Mouse (Mus musculus) midbrain, embryonic 11.5 days (tissue): ENCODE results near the gene 4933411K16Rik. TPM values are rescaled to one million over a fixed set of nuclear protein-coding genes. Genes with fewer than 3 reads are reported as not detected.

Source experiments
- ATAC-seq: fragments of 200-750 bp; cut with Nextera tagmentation; 2 replicates; pipeline ENCODE4 v1.8.0; 2017; ENCODE audit warnings: moderate TSS enrichment, moderate library complexity; ENCODE audit not compliant: low FRiP score
- DNase-seq: peaks from one replicate; pipeline ENCODE4 v3.0.0; 2015; ENCODE audit warnings: low spot score; ENCODE audit errors: missing footprints
- H3K27ac ChIP-seq: fragments of 300-500 bp; sonication (generic); 2 replicates; pipeline ENCODE4 v1.5.1; 2014; ENCODE audit warnings: low read depth, low read length
- H3K27me3 ChIP-seq: fragments of 300-500 bp; sonication (generic); 2 replicates; pipeline ENCODE4 v1.6.1; 2014; ENCODE audit warnings: mild to moderate bottlenecking, low read length, moderate library complexity, mixed read lengths; ENCODE audit not compliant: control insufficient read depth, insufficient read depth
- H3K36me3 ChIP-seq: fragments of 300-500 bp; sonication (generic); 2 replicates; pipeline ENCODE4 v1.6.1; 2014; ENCODE audit warnings: mild to moderate bottlenecking, low read length, moderate library complexity, mixed read lengths; ENCODE audit not compliant: control insufficient read depth, insufficient read depth
- H3K4me1 ChIP-seq: fragments of 300-500 bp; sonication (generic); 2 replicates; pipeline ENCODE4 v1.6.1; 2014; ENCODE audit warnings: low read length; ENCODE audit not compliant: control insufficient read depth, insufficient read depth
- H3K4me2 ChIP-seq: fragments of 300-500 bp; sonication (generic); 2 replicates; pipeline ENCODE4 v1.6.1; 2014; ENCODE audit warnings: mild to moderate bottlenecking, moderate library complexity
- H3K4me3 ChIP-seq: fragments of 300-500 bp; sonication (generic); 2 replicates; pipeline ENCODE4 v1.5.1; 2014; ENCODE audit warnings: low read depth, low read length
- H3K9ac ChIP-seq: fragments of 300-500 bp; sonication (generic); 2 replicates; pipeline ENCODE4 v1.6.1; 2014; ENCODE audit warnings: low read length
- H3K9me3 ChIP-seq: fragments of 300-500 bp; sonication (generic); 2 replicates; pipeline ENCODE4 v1.6.1; 2016; ENCODE audit warnings: low read length; ENCODE audit not compliant: control insufficient read depth
- WGBS: fragments of 180-500 bp; shearing (Covaris S2); extraction: QIAGEN DNeasy Blood & Tissue Kit; methylation state at CpG from one replicate; pipeline ENCODE4 v1.1.7; 2014; 5-methylcytosine and 5-hydroxymethylcytosine counted together
- polyA plus RNA-seq: library from polyadenylated mRNA; unstranded; fragments of >200 nt; fragmentation: Nextera tagmentation; extraction: Ambion mirVana; gene quantifications from 2 replicates; pipeline ENCODE4 v1.2.1, GENCODE M21; 2014

4933411K16Rik gene
- polyA plus RNA-seq, 1 experiment from 2014 or later: 0.10 TPM

DNA sequence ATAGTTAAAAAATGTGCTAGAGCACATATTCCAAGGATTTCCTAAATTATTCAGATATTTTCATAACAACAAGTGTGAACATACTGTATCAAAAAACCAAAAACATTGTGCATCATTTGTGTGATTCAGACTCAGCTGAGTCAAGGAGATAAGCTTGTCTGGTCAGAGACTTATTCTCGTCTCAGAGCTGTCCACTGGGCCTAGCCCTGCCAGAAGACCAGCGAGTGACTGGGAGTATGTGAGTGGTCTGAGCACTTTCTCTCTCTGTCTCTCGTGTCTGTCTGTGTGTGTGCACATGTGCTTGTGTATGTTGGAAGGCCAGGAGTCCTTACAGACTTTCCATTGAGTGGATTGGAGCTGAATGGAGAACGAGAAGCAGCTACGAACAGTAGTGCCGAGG, 37.0 kb upstream of the 4933411K16Rik start:
- no peak overlapping the region for H3K27ac ChIP-seq
- 75% methylated on average over 6 of the region's 6 CpGs for WGBS
- H3K9ac ChIP-seq: no peak overlapping the region
- H3K27me3 ChIP-seq: no peaks in the 10 kb centered on the region
- H3K4me2 ChIP-seq: no peak overlapping the region
- peaks cover 2% of the 10 kb centered on the region; the same call in 1 of the 2 replicates for H3K4me1 ChIP-seq
- no peak for ATAC-seq
- no peaks in the 10 kb centered on the region for H3K9me3 ChIP-seq
- H3K36me3 ChIP-seq: no peaks in the 10 kb centered on the region
- no peak overlapping the region for H3K4me3 ChIP-seq
- DNase-seq: peak; percentile 64

- Histone ChIP-seq H3K9ac (no peak overlapping the region), H3K4me2 (no peak overlapping the region), H3K4me1 (peaks cover 2% of the 10 kb centered on the region; the same call in 1 of the 2 replicates), H3K27me3 (no peaks in the 10 kb centered on the region), H3K36me3 (no peaks in the 10 kb centered on the region), H3K27ac (no peak overlapping the region), H3K4me3 (no peak overlapping the region), H3K9me3 (no peaks in the 10 kb centered on the region)
- 75% methylated on average over 4 of the region's 4 CpGs for WGBS
- ATAC-seq (no peak), DNase-seq (no peak)
These were observed 35.8 kb upstream of the 4933411K16Rik start for GRCm38 (mm10) chr19:42016251-42016650.

- peaks cover 4% of the 10 kb centered on the region for H3K4me1 ChIP-seq
- no peak overlapping the region for H3K4me3 ChIP-seq
- H3K27me3 ChIP-seq: no peaks in the 10 kb centered on the region
- DNase-seq (peak; percentile 83), ATAC-seq (no peak)
- no peak overlapping the region for H3K9ac ChIP-seq
- H3K4me2 ChIP-seq: no peak overlapping the region
- 63% methylated on average over 5 of the region's 5 CpGs for WGBS
- H3K36me3 ChIP-seq: no peaks in the 10 kb centered on the region
- no peaks in the 10 kb centered on the region for H3K9me3 ChIP-seq
- H3K27ac ChIP-seq: no peak overlapping the region
These were observed 35.2 kb upstream of the 4933411K16Rik start for GRCm38 (mm10) chr19:42016840-42017239.

GRCm38 (mm10) chr19:42017399-42018247, 34.4 kb upstream of the 4933411K16Rik start:
- H3K9ac ChIP-seq: no peak overlapping the region
- no peak overlapping the region for H3K4me3 ChIP-seq
- peaks cover 6% of the 10 kb centered on the region for H3K4me1 ChIP-seq
- 77% methylated on average over 8 of the region's 8 CpGs for WGBS
- H3K27ac ChIP-seq: no peak overlapping the region
- no peaks in the 10 kb centered on the region for H3K9me3 ChIP-seq
- peak; percentile 76 for DNase-seq
- no peak for ATAC-seq
- no peak overlapping the region for H3K4me2 ChIP-seq
- H3K36me3 ChIP-seq: no peaks in the 10 kb centered on the region
- no peaks in the 10 kb centered on the region for H3K27me3 ChIP-seq

GRCm38 (mm10) chr19:42019011-42019522, 33.0 kb upstream of the 4933411K16Rik start:
- H3K9me3 ChIP-seq: no peaks in the 10 kb centered on the region
- no peak for ATAC-seq
- H3K4me1 ChIP-seq: peaks cover 6% of the 10 kb centered on the region
- peak; percentile 83 for DNase-seq
- H3K36me3 ChIP-seq: no peaks in the 10 kb centered on the region
- no peak overlapping the region for H3K9ac ChIP-seq
- 39% methylated on average over 4 of the region's 4 CpGs for WGBS
- no peak overlapping the region for H3K4me2 ChIP-seq
- H3K4me3 ChIP-seq: no peak overlapping the region
- no peaks in the 10 kb centered on the region for H3K27me3 ChIP-seq
- H3K27ac ChIP-seq: no peak overlapping the region

GRCm38 (mm10) chr19:42021681-42022541, 30.1 kb upstream of the 4933411K16Rik start:
- Histone ChIP-seq H3K27me3 (no peaks in the 10 kb centered on the region), H3K4me1 (peaks cover 4% of the 10 kb centered on the region), H3K36me3 (no peaks in the 10 kb centered on the region), H3K9me3 (no peaks in the 10 kb centered on the region), H3K9ac (no peak overlapping the region), H3K27ac (no peak overlapping the region), H3K4me2 (no peak overlapping the region), H3K4me3 (no peak overlapping the region)
- ATAC-seq (no peak), DNase-seq (peak; percentile 73)
- 57% methylated on average over 10 of the region's 10 CpGs for WGBS

DNA sequence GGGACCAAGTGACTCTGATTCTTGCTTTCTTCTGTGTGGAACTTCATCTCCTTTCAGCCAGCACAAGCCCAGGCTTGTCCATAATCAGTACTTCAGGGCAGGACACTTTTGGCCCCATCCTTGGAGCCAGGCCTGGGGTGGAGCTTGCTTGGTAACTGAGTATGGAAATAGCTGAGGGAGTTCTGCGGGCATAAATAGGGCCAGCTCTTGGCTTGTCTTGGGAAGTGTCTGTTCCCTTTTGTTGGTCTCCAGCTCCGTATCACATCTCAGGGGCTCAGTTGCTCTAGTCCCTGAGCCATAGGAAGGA, 29.6 kb upstream of the 4933411K16Rik start:
- peaks cover 4% of the 10 kb centered on the region for H3K4me1 ChIP-seq
- H3K9ac ChIP-seq: no peak overlapping the region
- no peak overlapping the region for H3K27ac ChIP-seq
- ATAC-seq (no peak), DNase-seq (peak; percentile 69)
- H3K9me3 ChIP-seq: no peaks in the 10 kb centered on the region
- no peak overlapping the region for H3K4me2 ChIP-seq
- no peaks in the 10 kb centered on the region for H3K36me3 ChIP-seq
- H3K4me3 ChIP-seq: no peak overlapping the region
- no peaks in the 10 kb centered on the region for H3K27me3 ChIP-seq
- 74% methylated on average over 2 of the region's 2 CpGs for WGBS

DNA sequence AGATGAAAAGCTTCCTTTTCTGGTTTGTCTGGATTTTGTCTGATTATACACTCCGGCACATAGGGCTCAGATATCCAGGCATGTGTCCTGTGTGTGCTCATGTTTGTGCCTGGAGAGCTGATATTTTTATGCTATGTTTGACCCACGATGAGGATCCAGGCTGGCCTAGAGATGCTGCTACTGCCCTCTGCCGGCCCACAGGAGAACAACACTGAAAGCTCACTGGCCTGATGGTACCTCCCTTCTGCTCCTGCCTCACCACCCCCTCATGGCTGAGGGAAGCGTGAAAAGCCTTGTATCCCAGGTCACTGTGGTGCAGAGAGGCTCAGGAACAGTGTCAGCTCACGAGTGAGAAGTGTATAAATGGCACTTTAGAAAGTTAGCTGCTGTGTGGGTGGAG, 25.9 kb upstream of the 4933411K16Rik start:
- Histone ChIP-seq H3K27ac (no peak overlapping the region), H3K4me3 (no peak overlapping the region), H3K4me2 (no peak overlapping the region), H3K36me3 (no peaks in the 10 kb centered on the region), H3K9me3 (no peaks in the 10 kb centered on the region), H3K27me3 (no peaks in the 10 kb centered on the region), H3K4me1 (peaks cover 4% of the 10 kb centered on the region; the same call in 1 of the 2 replicates), H3K9ac (no peak overlapping the region)
- DNase-seq (peak; percentile 97), ATAC-seq (no peak)
- WGBS: 12% methylated on average over 5 of the region's 5 CpGs

GRCm38 (mm10) chr19:42031112-42031511, 20.9 kb upstream of the 4933411K16Rik start:
- Histone ChIP-seq H3K4me1 (no peaks in the 10 kb centered on the region), H3K9ac (no peak overlapping the region), H3K27ac (no peak overlapping the region), H3K4me3 (no peak overlapping the region), H3K9me3 (no peaks in the 10 kb centered on the region), H3K36me3 (no peaks in the 10 kb centered on the region), H3K27me3 (no peaks in the 10 kb centered on the region), H3K4me2 (no peak overlapping the region)
- DNase-seq: peak; percentile 17
- 86% methylated on average over 5 of the region's 5 CpGs for WGBS
- ATAC-seq: no peak
